ENCODE assay signal across 19 mouse cellular contexts in genomic region chr1:23272077-23272476, GRCm38 (mm10).
DNase-seq lines count a peak whose midpoint lies in the region; ATAC-seq and TF ChIP-seq lines count a peak whose summit lies in the region.
"Had no signal": no experiment of that assay in that cellular context is flagged by ENCODE, and none has a peak within 500 bp of the region (broad histone marks: within the 10 kb centered on the region; RNA-seq: fewer than 3 reads in every experiment).

No protein-coding gene starts in this region.

- peak overlapping the region; percentile 59; the same call in 1 of the 2 replicates for H3K27ac ChIP-seq in heart, adult 2 months
- H3K27ac ChIP-seq in heart, postnatal 0 days (ENCODE audit: low read depth) = peak overlapping the region; percentile 90
- no peak overlapping the region; the same call in 1 of the 2 replicates for H3K27ac ChIP-seq in left cerebral cortex, adult 2 months
- no peak overlapping the region for H3K27ac ChIP-seq in MEL (ENCODE audit: control insufficient read depth, low read depth, low read length)
- H3K27ac ChIP-seq in intestine, embryonic 16.5 days (ENCODE audit: low read length) = no peak overlapping the region
- H3K27ac ChIP-seq: embryonic facial prominence, embryonic 13.5 days; hindbrain, embryonic 10.5 days; midbrain, embryonic 10.5 days; stomach, embryonic 15.5 days had no signal

- H3K4me3 ChIP-seq in heart, adult 2 months = no peak overlapping the region; the same call in 1 of the 2 replicates
- H3K4me3 ChIP-seq in heart, postnatal 0 days (ENCODE audit: low read depth, low read length) = peak overlapping the region; percentile 34
- 0 out of 2 replicates have a peak overlapping the region, but pooled peaks have one; percentile 3 for H3K4me3 ChIP-seq in left cerebral cortex, adult 2 months
- H3K4me3 ChIP-seq in MEL (ENCODE audit: control insufficient read depth in 1 of 2, insufficient read depth in 1 of 2, low read depth in 2 of 2, low read length in 2 of 2) = no peak overlapping the region
- no peak overlapping the region for H3K4me3 ChIP-seq in intestine, embryonic 16.5 days (ENCODE audit: low read length)
- H3K4me3 ChIP-seq: embryonic facial prominence, embryonic 13.5 days; hindbrain, embryonic 10.5 days; midbrain, embryonic 10.5 days; neural tube, embryonic 13.5 days; stomach, embryonic 15.5 days had no signal

- H3K9me3 ChIP-seq in heart, postnatal 0 days (replicated peaks; ENCODE audit: control insufficient read depth, low read length) = no peaks in the 10 kb centered on the region
- no peaks in the 10 kb centered on the region for H3K9me3 ChIP-seq in MEL (replicated peaks; ENCODE audit: insufficient read depth, low read length)
- no peaks in the 10 kb centered on the region for H3K9me3 ChIP-seq in intestine, embryonic 16.5 days (ENCODE audit: control insufficient read depth, low read length)
- H3K9me3 ChIP-seq: embryonic facial prominence, embryonic 13.5 days; hindbrain, embryonic 10.5 days; midbrain, embryonic 10.5 days; neural tube, embryonic 13.5 days; stomach, embryonic 15.5 days had no signal

- TF ChIP-seq POLR2A in heart, adult 2 months (IDR thresholded peaks at IDR 0.05; ENCODE audit: insufficient read depth, low read depth, low read length) = no peak
- TF ChIP-seq POLR2A in MEL (IDR thresholded peaks at IDR 0.05; ENCODE audit: control insufficient read depth in 1 of 2, insufficient read depth in 1 of 2, low read depth in 1 of 2, low read length in 2 of 2, poor library complexity in 1 of 2) = no peak

- H3K79me2 ChIP-seq in heart, adult 2 months (replicated peaks; ENCODE audit: control insufficient read depth, insufficient read depth, low read length) = no peaks in the 10 kb centered on the region; the same call in none of the 2 replicates
- H3K79me2 ChIP-seq in MEL (ENCODE audit: control insufficient read depth, insufficient read depth, low read length, poor library complexity) = no peaks in the 10 kb centered on the region; the same call in 1 of the 2 replicates

- H3K4me2 ChIP-seq in heart, postnatal 0 days (ENCODE audit: low read depth, low read length) = peak overlapping the region; percentile 55
- no peak overlapping the region for H3K4me2 ChIP-seq in intestine, embryonic 16.5 days (ENCODE audit: low read depth, low read length)
- H3K4me2 ChIP-seq: embryonic facial prominence, embryonic 13.5 days; neural tube, embryonic 13.5 days; stomach, embryonic 15.5 days had no signal

- H3K4me1 ChIP-seq in heart, adult 2 months (ENCODE audit: control insufficient read depth, insufficient read depth, low read length) = peaks cover 16% of the 10 kb centered on the region
- peaks cover 28% of the 10 kb centered on the region for H3K4me1 ChIP-seq in heart, postnatal 0 days (ENCODE audit: control insufficient read depth, insufficient read depth)
- peaks cover 0 to 3% of the 10 kb centered on the region in 2 experiments; a peak in 2 of 4 replicates for H3K4me1 ChIP-seq in MEL (ENCODE audit: control insufficient read depth in 1 of 2, insufficient read depth in 2 of 2, low read length in 2 of 2)
- peaks cover 4% of the 10 kb centered on the region; the same call in 1 of the 2 replicates for H3K4me1 ChIP-seq in intestine, embryonic 16.5 days (ENCODE audit: control insufficient read depth, insufficient read depth, low read length)
- H3K4me1 ChIP-seq: stomach, embryonic 15.5 days had no signal

- no peak for TF ChIP-seq RAD21 in MEL (IDR thresholded peaks at IDR 0.05; ENCODE audit: low read depth, low read length)

- no peaks in the 10 kb centered on the region for H3K27me3 ChIP-seq in heart, adult 2 months (ENCODE audit: control insufficient read depth, insufficient read depth, low read length)
- H3K27me3 ChIP-seq in heart, postnatal 0 days (ENCODE audit: control insufficient read depth, insufficient read depth, low read length) = no peaks in the 10 kb centered on the region
- H3K27me3 ChIP-seq in MEL (ENCODE audit: control insufficient read depth in 1 of 2, insufficient read depth in 2 of 2, low read length in 2 of 2) = no peaks in the 10 kb centered on the region
- H3K27me3 ChIP-seq in intestine, embryonic 16.5 days (replicated peaks; ENCODE audit: control insufficient read depth, insufficient read depth, low read length) = no peaks in the 10 kb centered on the region
- H3K27me3 ChIP-seq: embryonic facial prominence, embryonic 13.5 days; neural tube, embryonic 13.5 days; stomach, embryonic 15.5 days had no signal

- H3K9ac ChIP-seq in heart, adult 2 months (ENCODE audit: low read depth, low read length) = no peak overlapping the region
- H3K9ac ChIP-seq in heart, postnatal 0 days (replicated peaks; ENCODE audit: low read depth, low read length) = no peak overlapping the region
- H3K9ac ChIP-seq in MEL (ENCODE audit: control insufficient read depth, low read depth, low read length, poor library complexity, severe bottlenecking) = no peak overlapping the region
- H3K9ac ChIP-seq in intestine, embryonic 16.5 days (ENCODE audit: low read depth, low read length) = no peak overlapping the region
- H3K9ac ChIP-seq: embryonic facial prominence, embryonic 13.5 days; forebrain, postnatal 0 days; neural tube, embryonic 13.5 days; stomach, embryonic 15.5 days had no signal

- no peak for DNase-seq in heart, adult 2 months
- no peak for DNase-seq in heart, postnatal 10 days
- no peak for DNase-seq in heart, postnatal 0 days (ENCODE audit: low spot score)
- DNase-seq in heart, adult 18-20 months = no peak
- DNase-seq in left cerebral cortex, adult 2 months (ENCODE audit: extremely low spot score in 1 of 2, low spot score in 2 of 2) = no peak
- DNase-seq in left cerebral cortex, postnatal 25 days (ENCODE audit: low spot score in 2 of 2) = no peak
- DNase-seq in MEL (ENCODE audit: low read depth, low spot score) = no peak
- DNase-seq: cerebellum, adult 2 months; forebrain, postnatal 0 days; layer of hippocampus, postnatal 36 days; left cerebral cortex, postnatal 4 days; thymus, adult 2 months had no signal

- 29% methylated on average over 6 of the region's 6 CpGs for WGBS in heart, adult 2 months
- 13% methylated on average over 6 of the region's 6 CpGs for whole genome bisulfite sequencing in heart, postnatal 0 days
- 25% methylated on average over 6 of the region's 6 CpGs for WGBS in intestine, embryonic 16.5 days

- TF ChIP-seq CTCF in heart, adult 2 months (IDR thresholded peaks at IDR 0.05) = no peak
- no peak for TF ChIP-seq CTCF in heart, postnatal 0 days (IDR thresholded peaks at IDR 0.05; ENCODE audit: low read depth)
- no peak for TF ChIP-seq CTCF in left cerebral cortex, adult 2 months (IDR thresholded peaks at IDR 0.05)
- TF ChIP-seq CTCF in MEL (IDR thresholded peaks at IDR 0.05 in 2 of 3, conservative IDR thresholded peaks at IDR 0.05 in 1 of 3; ENCODE audit: control insufficient read depth in 1 of 3, insufficient read depth in 1 of 3, low read depth in 2 of 3, low read length in 3 of 3, poor library complexity in 1 of 3, severe bottlenecking in 1 of 3) = no peak

- no peak for ATAC-seq in heart, postnatal 0 days (ENCODE audit: insufficient read depth, low read depth)
- ATAC-seq in intestine, embryonic 16.5 days = no peak
- ATAC-seq: forebrain, postnatal 0 days; inflammation-experienced regulatory T-cells, adult 6 months had no signal

- peaks cover 57% of the 10 kb centered on the region for H3K36me3 ChIP-seq in heart, adult 2 months (ENCODE audit: control insufficient read depth, insufficient read depth, low read length)
- peaks cover 12% of the 10 kb centered on the region; the same call in 1 of the 2 replicates for H3K36me3 ChIP-seq in heart, postnatal 0 days (replicated peaks; ENCODE audit: control insufficient read depth, insufficient read depth, low read length)
- H3K36me3 ChIP-seq in MEL (ENCODE audit: control insufficient read depth in 1 of 2, insufficient read depth in 2 of 2, low read length in 2 of 2) = peaks cover 0 to 14% of the 10 kb centered on the region in 2 experiments
- no peaks in the 10 kb centered on the region for H3K36me3 ChIP-seq in intestine, embryonic 16.5 days (ENCODE audit: control insufficient read depth, insufficient read depth, low read length)
- H3K36me3 ChIP-seq: embryonic facial prominence, embryonic 13.5 days; neural tube, embryonic 13.5 days; stomach, embryonic 15.5 days had no signal

- intact Hi-C loops in heart, adult 2 months (cut with DNase I) = no loop called here
- intact Hi-C loops in heart, postnatal 10 days (cut with DNase I) = loop anchor here (2.0 kb wide), 1 partner anchor 15 kb away; no protein-coding TSS in a partner anchor
- intact Hi-C loops in left cerebral cortex, adult 2 months (cut with DNase I) = no loop called here
- intact Hi-C loops in left cerebral cortex, postnatal 25 days (cut with DNase I) = no loop called here

- no peak for TF ChIP-seq EP300 in heart, adult 2 months (IDR thresholded peaks at IDR 0.05; ENCODE audit: insufficient read depth, low read depth, low read length)
- TF ChIP-seq EP300 in heart, postnatal 0 days (IDR thresholded peaks at IDR 0.05; ENCODE audit: low read depth) = no peak
- TF ChIP-seq EP300 in MEL (IDR thresholded peaks at IDR 0.05; ENCODE audit: low read depth in 1 of 2, low read length in 2 of 2) = no peak

TF ChIP-seq in MEL, 35 proteins besides CTCF, POLR2A, EP300 and RAD21:
- TF ChIP-seq RCOR1 (IDR thresholded peaks at IDR 0.05; ENCODE audit: low read depth, low read length) (no peak), SIN3A (IDR thresholded peaks at IDR 0.05; ENCODE audit: low read length) (no peak), ETS1 (IDR thresholded peaks at IDR 0.05; ENCODE audit: low read depth, low read length) (no peak), POLR2AphosphoS5 (IDR thresholded peaks at IDR 0.05; ENCODE audit: borderline replicate concordance, low read depth, low read length) (no peak), ZNF384 (IDR thresholded peaks at IDR 0.05; ENCODE audit: low read depth, low read length) (0 out of 2 replicates have a peak, but pooled peaks have one; percentile 25), MYC (IDR thresholded peaks at IDR 0.05; ENCODE audit: low read depth, low read length) (no peak), TBP (IDR thresholded peaks at IDR 0.05; ENCODE audit: low read depth, low read length) (no peak)

Comparison
In these comparisons a context has a peak if more than half of its experiments do, and no peak if none do; other contexts are left out.
1. H3K4me3 ChIP-seq: peak in heart, postnatal 0 days (single experiment) and left cerebral cortex, adult 2 months (single experiment); none in heart, adult 2 months (single experiment), MEL (0 of 2) and intestine, embryonic 16.5 days (single experiment).
2. H3K27ac ChIP-seq: peak in heart, adult 2 months (single experiment) and heart, postnatal 0 days (single experiment); none in left cerebral cortex, adult 2 months (single experiment), MEL (single experiment) and intestine, embryonic 16.5 days (single experiment).